Mouse (Mus musculus) adrenal gland, adult 2 months (tissue): Measurements from ENCODE around the gene Fbxl4. TPM values are rescaled to one million over a fixed set of nuclear protein-coding genes. Genes with fewer than 3 reads are reported as not detected.

Experiments used
- DNase-seq: peaks from one replicate; pipeline ENCODE4 v3.0.0; 2021
- polyA plus RNA-seq: library from polyadenylated mRNA; depleted of rRNA; stranded (reverse); fragments of >200 nt; gene quantifications from 2 replicates; pipeline ENCODE4 v1.2.3, GENCODE M21; 2012; rRNA removed
- total RNA-seq, 2 experiments: library from RNA; stranded (reverse); gene quantifications; 2 replicates each; pipeline ENCODE4 v1.2.3; 2021

The Fbxl4 gene
- total and polyA plus RNA-seq, 3 experiments = 17.4 to 24.3 (median 20.0) TPM

GRCm38 (mm10) chr4:22476967-22477710 is 119.8 kb downstream of the Fbxl4 start:
- peak; percentile 50 for DNase-seq

GRCm38 (mm10) chr4:22477711-22478230 is 120.4 kb downstream of the Fbxl4 start:
- peak; percentile 4 for DNase-seq

GRCm38 (mm10) chr4:22478488-22479367 is 121.4 kb downstream of the Fbxl4 start:
- DNase-seq = no peak

GRCm38 (mm10) chr4:22479368-22480090 is 122.2 kb downstream of the Fbxl4 start:
- DNase-seq = no peak

- no peak for DNase-seq
These were observed 122.9 kb downstream of the Fbxl4 start for GRCm38 (mm10) chr4:22480091-22480857.

GRCm38 (mm10) chr4:22480858-22481205 is 123.5 kb downstream of the Fbxl4 start:
- no peak for DNase-seq

- DNase-seq = no peak
These were observed 124.8 kb downstream of the Fbxl4 start for GRCm38 (mm10) chr4:22482118-22482517.

GRCm38 (mm10) chr4:22482756-22483280 is 125.5 kb downstream of the Fbxl4 start:
- DNase-seq = no peak

- no peak for DNase-seq
These were observed 126.2 kb downstream of the Fbxl4 start for GRCm38 (mm10) chr4:22483548-22483947.

Other genes with a start within 250 kb of the Fbxl4 start
- under 1 TPM in 1 of 2 experiments, not detected in 1; 0.07 TPM for gene Pou3f2, start 130.8 kb downstream of the Fbxl4 start, total RNA-seq
- 0.07 TPM in 1 of 2 replicates, not detected in the other for gene Pou3f2, start 130.8 kb downstream of the Fbxl4 start, polyA plus RNA-seq